Mouse (Mus musculus): Measurements from ENCODE around the gene Car12.

DNA sequence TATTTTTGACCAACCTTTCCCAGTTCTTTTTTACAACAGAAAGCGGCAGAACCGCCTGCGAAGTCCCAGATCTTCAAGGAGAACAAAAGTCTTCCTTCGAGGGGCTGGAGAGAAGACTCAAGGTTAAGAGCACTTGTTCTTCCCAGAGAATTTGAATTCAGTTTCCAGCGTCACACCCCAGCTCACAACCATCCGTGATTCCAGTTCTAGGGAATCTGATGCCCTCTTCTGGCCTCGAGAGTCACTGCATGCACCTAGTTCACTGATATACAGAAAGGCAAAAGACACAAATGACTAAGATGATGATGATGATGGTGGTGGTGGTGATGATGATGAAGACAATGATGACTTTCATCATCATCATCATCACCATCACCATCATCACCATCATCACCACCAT is 48.9 kb upstream of the Car12 start:
- peak; percentile 46 for TF ChIP-seq CTCF (IDR thresholded peaks at IDR 0.05; ENCODE audit: low read depth)
- no peak for TF ChIP-seq EP300 (IDR thresholded peaks at IDR 0.05; ENCODE audit: low read depth)
